Mouse (Mus musculus) stomach, postnatal 0 days (tissue): ENCODE measurements around the gene Igsf3.

Experiments
- CTCF ChIP-seq: IDR thresholded peaks from 2 replicates; pipeline ENCODE4 v1.5.1; 2016; ENCODE audit warnings: antibody characterized with exemption, low read depth, mild to moderate bottlenecking, moderate library complexity
- EP300 ChIP-seq: optimal IDR thresholded peaks from 2 replicates; pipeline ENCODE3; 2016; ENCODE audit warnings: antibody characterized with exemption

- no peak for TF ChIP-seq CTCF
- TF ChIP-seq EP300, result no peak
Observed at GRCm38 (mm10) chr3:101393103-101393644, 16.3 kb downstream of the Igsf3 start.
